Mouse (Mus musculus) heart, adult 2 months (tissue): Measurements from ENCODE around the gene Capzb. TPM values are rescaled to one million over a fixed set of nuclear protein-coding genes. Genes with fewer than 3 reads are reported as not detected.

Experiments used
- DNase-seq, 2 experiments: peaks; one replicate each; pipeline ENCODE4 v3.0.0; 2021
- H3K27ac ChIP-seq: fragments of 200-600 bp; 2 replicates; pipeline ENCODE4 v1.8.1; 2022
- H3K27me3 ChIP-seq: fragments of 200-500 bp; 2 replicates; pipeline ENCODE4 v1.6.1; 2012; ENCODE audit warnings: mild to moderate bottlenecking, low read length, inconsistent platforms, mixed read lengths; ENCODE audit not compliant: control insufficient read depth, insufficient read depth
- H3K36me3 ChIP-seq: fragments of 200-500 bp; 2 replicates; pipeline ENCODE4 v1.6.1; 2012; ENCODE audit warnings: low read length, inconsistent platforms; ENCODE audit not compliant: control insufficient read depth, insufficient read depth
- H3K4me1 ChIP-seq: fragments of 200-500 bp; 2 replicates; pipeline ENCODE4 v1.6.1; 2011; ENCODE audit warnings: low read length; ENCODE audit not compliant: control insufficient read depth, insufficient read depth
- H3K4me3 ChIP-seq: fragments of 200-600 bp; 2 replicates; pipeline ENCODE4 v1.8.1; 2022
- H3K79me2 ChIP-seq: fragments of 200-500 bp; replicated peaks from 2 replicates; pipeline ENCODE4 v1.6.1; 2012; ENCODE audit warnings: mild to moderate bottlenecking, inconsistent platforms, low read length, moderate library complexity, mixed read lengths; ENCODE audit not compliant: control insufficient read depth, insufficient read depth
- H3K9ac ChIP-seq: fragments of 200-500 bp; 2 replicates; pipeline ENCODE4 v1.6.1; 2012; ENCODE audit warnings: low read depth, mild to moderate bottlenecking, control low read depth, inconsistent platforms, low read length, mixed read lengths
- CTCF ChIP-seq: fragments of 200-600 bp; IDR thresholded peaks from 2 replicates; pipeline ENCODE4 v1.8.1; 2022; ENCODE audit warnings: antibody characterized with exemption, mild to moderate bottlenecking, moderate library complexity
- EP300 ChIP-seq: fragments of 200-500 bp; IDR thresholded peaks from 2 replicates; pipeline ENCODE4 v1.6.1; 2011; ENCODE audit warnings: low read depth, low read length, control low read depth; ENCODE audit not compliant: insufficient read depth
- POLR2A ChIP-seq: fragments of 200-500 bp; IDR thresholded peaks from 2 replicates; pipeline ENCODE4 v1.6.1; 2011; ENCODE audit warnings: mild to moderate bottlenecking, low read depth, low read length, control low read depth; ENCODE audit not compliant: insufficient read depth
- WGBS: fragments of 180-500 bp; shearing (Covaris S2); methylation state at CpG from one replicate; pipeline ENCODE4 v1.1.7; 2018; 5-methylcytosine and 5-hydroxymethylcytosine counted together
- intact Hi-C: fragments of 180-260 bp; cut with DNase I; formaldehyde crosslinking; loops from one replicate; pipeline ENCODE4 v1.15.1; 2025
- polyA plus RNA-seq: library from polyadenylated mRNA; depleted of rRNA; stranded (reverse); fragments of >200 nt; gene quantifications from 2 replicates; pipeline ENCODE4 v1.2.3, GENCODE M21; 2012
- total RNA-seq, 2 experiments: library from RNA; stranded (reverse); gene quantifications; 2 replicates each; pipeline ENCODE4 v1.2.3; 2021

Capzb gene
- total and polyA plus RNA-seq, 3 experiments, result 160 to 392 (median 342) TPM

DNA sequence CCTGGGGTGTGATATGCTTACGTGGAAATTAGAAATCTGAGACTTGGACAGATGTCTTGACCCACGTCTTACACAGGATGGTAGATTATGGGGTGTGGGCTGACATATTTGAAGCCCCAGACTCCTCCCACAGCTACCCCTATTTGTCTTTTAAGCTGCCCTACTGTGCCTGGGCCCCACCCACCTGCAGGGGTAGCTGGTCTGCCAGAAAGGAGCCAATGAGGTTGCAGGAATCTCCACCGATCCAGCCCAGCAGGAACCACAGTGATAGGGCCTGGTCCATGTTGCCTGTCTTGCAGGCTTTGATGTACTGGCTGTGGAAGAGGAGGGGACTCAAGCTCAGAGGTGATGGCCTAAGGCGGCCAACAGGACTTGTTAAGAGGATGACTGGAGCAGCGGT, 109.5 kb downstream of the Capzb start:
- DNase-seq, result no peak
- intact Hi-C loops, result no loop called here
- no peak overlapping the region for H3K4me3 ChIP-seq
- no peaks in the 10 kb centered on the region for H3K79me2 ChIP-seq
- H3K36me3 ChIP-seq, result no peaks in the 10 kb centered on the region
- 79% methylated on average over 5 of the region's 5 CpGs for WGBS
- H3K4me1 ChIP-seq, result peaks cover 1% of the 10 kb centered on the region; the same call in 1 of the 2 replicates
- no peak overlapping the region for H3K9ac ChIP-seq
- no peak overlapping the region for H3K27ac ChIP-seq
- TF ChIP-seq EP300 (no peak), POLR2A (no peak), CTCF (no peak)
- no peaks in the 10 kb centered on the region for H3K27me3 ChIP-seq

DNA sequence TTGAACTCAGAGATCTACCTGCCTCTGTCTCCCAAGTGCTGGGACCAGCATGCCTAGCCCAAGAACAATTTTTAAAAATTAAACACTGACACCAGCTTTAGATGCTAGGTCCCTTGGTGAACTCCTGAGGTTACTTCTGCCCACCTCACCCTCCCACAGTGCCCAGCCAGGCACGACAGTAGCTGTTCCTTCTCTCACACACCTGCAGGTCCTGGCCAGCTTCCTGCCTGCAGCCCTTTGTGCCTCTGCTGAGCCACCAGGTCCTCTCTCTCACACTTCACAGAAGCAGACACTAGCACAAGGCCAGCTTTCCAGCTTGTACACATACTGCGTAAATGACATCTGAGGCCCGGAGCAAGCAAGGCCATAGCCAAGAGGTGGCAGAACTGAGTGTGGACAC, 112.8 kb downstream of the Capzb start:
- DNase-seq, result no peak
- no peak for TF ChIP-seq CTCF
- TF ChIP-seq POLR2A, result no peak
- no peak for TF ChIP-seq EP300
- WGBS, result 94% methylated on average over 3 of the region's 3 CpGs
- Histone ChIP-seq H3K4me3 (no peak overlapping the region), H3K27ac (no peak overlapping the region), H3K79me2 (no peaks in the 10 kb centered on the region), H3K36me3 (no peaks in the 10 kb centered on the region), H3K9ac (no peak overlapping the region), H3K4me1 (peaks cover 4% of the 10 kb centered on the region), H3K27me3 (no peaks in the 10 kb centered on the region)
- intact Hi-C loops, result no loop called here

GRCm38 (mm10) chr4:139307916-139308315, 115.2 kb downstream of the Capzb start:
- peak in 1 of 2 experiments; percentile 65 for DNase-seq

DNA sequence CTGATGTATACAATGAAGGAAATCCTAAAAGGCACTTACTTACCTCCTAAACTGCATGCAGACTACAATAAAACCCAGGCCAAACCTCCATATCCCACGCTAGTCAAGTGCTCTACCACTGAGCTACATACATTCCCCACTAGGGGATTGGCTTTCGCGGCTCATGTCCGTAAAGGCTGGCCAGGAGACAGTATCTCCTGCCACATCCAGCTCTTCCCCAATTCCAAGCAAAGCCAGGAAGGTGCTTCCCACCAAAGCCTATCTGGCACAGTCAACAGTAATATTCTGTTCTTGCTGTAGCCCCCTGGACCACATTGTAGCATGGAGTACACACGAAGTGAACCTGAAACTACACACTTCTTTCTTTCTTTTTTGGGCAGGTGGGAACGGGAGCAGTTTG, 117.0 kb downstream of the Capzb start:
- Histone ChIP-seq H3K4me1 (peaks cover 6% of the 10 kb centered on the region), H3K27ac (peak overlapping the region; percentile 83), H3K79me2 (no peaks in the 10 kb centered on the region), H3K4me3 (peak overlapping the region; percentile 100), H3K9ac (no peak overlapping the region; the same call in 1 of the 2 replicates), H3K27me3 (no peaks in the 10 kb centered on the region), H3K36me3 (no peaks in the 10 kb centered on the region)
- no peak for DNase-seq
- no peak for TF ChIP-seq CTCF
- no peak for TF ChIP-seq POLR2A
- no peak for TF ChIP-seq EP300
- 51% methylated on average over 6 of the region's 6 CpGs for WGBS
- intact Hi-C loops, result no loop called here

More at GRCm38 (mm10) chr4:139307916-139308315, 115.2 kb downstream of the Capzb start:
- WGBS, result 86% methylated on average over 5 of the region's 5 CpGs
- no peak for TF ChIP-seq EP300
- TF ChIP-seq CTCF, result no peak
- no peak for TF ChIP-seq POLR2A
- intact Hi-C loops, result no loop called here
- Histone ChIP-seq H3K27ac (no peak overlapping the region), H3K79me2 (no peaks in the 10 kb centered on the region), H3K27me3 (no peaks in the 10 kb centered on the region), H3K4me3 (no peak overlapping the region), H3K4me1 (peaks cover 6% of the 10 kb centered on the region), H3K36me3 (no peaks in the 10 kb centered on the region), H3K9ac (no peak overlapping the region)

DNA sequence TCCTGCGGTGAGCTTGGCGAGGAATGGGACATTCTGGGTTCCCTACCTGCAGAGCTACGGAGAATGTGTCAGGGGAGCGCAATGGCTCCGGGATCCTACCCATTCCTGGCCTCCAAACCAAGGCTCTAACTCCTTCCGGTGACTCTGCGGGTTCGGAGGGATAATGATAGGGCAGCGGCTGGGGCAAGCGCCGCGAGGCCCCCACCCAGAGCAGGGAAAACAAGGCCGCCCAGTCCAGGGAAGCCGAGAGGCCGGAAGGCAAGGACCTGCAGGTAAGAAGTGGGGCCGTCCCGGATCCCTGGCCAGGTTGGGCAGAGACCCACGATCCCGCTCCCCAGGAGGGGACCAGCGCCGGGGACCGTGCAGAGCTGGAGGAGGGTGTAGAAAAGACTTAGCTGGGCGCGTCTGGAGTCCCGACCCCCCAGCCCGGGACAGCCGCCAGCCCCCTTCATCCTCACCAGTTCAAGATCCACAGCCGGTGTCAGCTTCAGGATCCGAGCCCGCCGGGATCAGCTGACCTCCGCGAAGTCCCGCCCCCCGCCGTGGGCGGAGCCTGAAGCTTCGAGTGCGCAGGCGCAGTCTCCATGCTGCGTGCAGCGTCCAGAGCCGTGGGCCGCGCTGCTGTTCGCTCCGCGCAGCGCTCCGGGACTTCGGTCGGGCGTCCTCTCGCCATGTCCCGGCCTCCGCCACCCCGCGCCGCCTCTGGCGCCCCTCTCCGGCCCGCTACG, 117.6 kb downstream of the Capzb start, which contains the start of the genes Pqlc2 and Akr7a5:
Gene Pqlc2, minus strand, starts transcription at position 538 of the 728 bp plus-strand sequence.
Gene Akr7a5, plus strand, starts transcription at position 574 of the 728 bp plus-strand sequence.
- under 1% methylated on average over 63 of the region's 63 CpGs for WGBS
- intact Hi-C loops, result no loop called here
- H3K9ac ChIP-seq, result peak within 1 kb of the TSS; percentile 93
- peak; percentile 98 to 100 for DNase-seq
- H3K27me3 ChIP-seq, result no peaks in the 10 kb centered on the region
- TF ChIP-seq POLR2A, result peak; percentile 94
- TF ChIP-seq EP300, result 0 out of 2 replicates have a peak, but pooled peaks have one; percentile 21
- 0 out of 2 replicates have a peak, but pooled peaks have one; percentile 21 for TF ChIP-seq CTCF
- H3K4me1 ChIP-seq, result peaks cover 6% of the 10 kb centered on the region
- peak within 1 kb of the TSS; percentile 100 for H3K4me3 ChIP-seq
- no peaks in the 10 kb centered on the region for H3K79me2 ChIP-seq
- no peaks in the 10 kb centered on the region for H3K36me3 ChIP-seq
- H3K27ac ChIP-seq, result peak within 1 kb of the TSS; percentile 83

GRCm38 (mm10) chr4:139310899-139311701, 118.4 kb downstream of the Capzb start:
- Histone ChIP-seq H3K27me3 (no peaks in the 10 kb centered on the region), H3K79me2 (no peaks in the 10 kb centered on the region), H3K27ac (peak overlapping the region; percentile 83), H3K9ac (peak overlapping the region; percentile 93), H3K4me1 (peaks cover 6% of the 10 kb centered on the region), H3K36me3 (no peaks in the 10 kb centered on the region), H3K4me3 (peak overlapping the region; percentile 100)
- under 1% methylated on average over 53 of the region's 53 CpGs for WGBS
- TF ChIP-seq POLR2A, result no peak
- TF ChIP-seq EP300, result no peak
- no peak; the same call in 1 of the 2 replicates for TF ChIP-seq CTCF
- intact Hi-C loops, result no loop called here
- no peak for DNase-seq
